Mouse (Mus musculus) kidney, adult 10 weeks (tissue): ENCODE data around the gene Rbm12b1. TPM values are rescaled to one million over a fixed set of nuclear protein-coding genes. Genes with fewer than 3 reads are reported as not detected.

Source experiments
- polyA plus RNA-seq: library from polyadenylated mRNA; stranded (reverse); fragments of 350-450 nt; fragmentation: Illumina TruSeq; extraction: RNeasy Lipid Tissue Mini Kit (QIAGEN cat#74804); gene quantifications from one replicate; pipeline ENCODE4 v1.2.3, GENCODE M21; 2014; ENCODE audit warnings: low read depth, low replicate concordance

Rbm12b1 gene
- polyA plus RNA-seq, result 15.1 TPM

DNA sequence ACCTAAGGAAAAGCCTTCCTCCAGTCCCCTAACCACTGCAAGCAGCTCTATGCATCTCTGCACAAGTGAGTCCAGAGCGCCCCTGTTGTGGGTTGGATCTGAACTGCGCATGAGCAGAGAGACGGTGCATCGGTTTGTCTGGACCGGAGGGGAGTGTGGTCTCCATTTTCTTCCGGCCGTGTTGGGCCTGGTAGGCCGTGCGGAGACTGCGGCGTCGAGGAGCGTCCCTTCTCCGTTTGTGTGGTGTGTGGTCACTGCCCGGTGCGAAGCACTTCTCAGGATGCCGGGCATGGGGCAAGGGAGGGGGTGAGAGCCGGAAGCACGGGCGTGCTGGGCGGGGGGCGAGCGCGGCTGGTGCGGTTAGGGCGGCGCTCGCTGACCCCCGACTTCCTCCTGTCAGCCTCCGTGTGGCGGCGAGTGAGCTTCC is at the start of gene Rbm12b1:
TSS of gene Rbm12b1 (plus strand) at position 124 of the 427 bp plus-strand sequence.

DNA sequence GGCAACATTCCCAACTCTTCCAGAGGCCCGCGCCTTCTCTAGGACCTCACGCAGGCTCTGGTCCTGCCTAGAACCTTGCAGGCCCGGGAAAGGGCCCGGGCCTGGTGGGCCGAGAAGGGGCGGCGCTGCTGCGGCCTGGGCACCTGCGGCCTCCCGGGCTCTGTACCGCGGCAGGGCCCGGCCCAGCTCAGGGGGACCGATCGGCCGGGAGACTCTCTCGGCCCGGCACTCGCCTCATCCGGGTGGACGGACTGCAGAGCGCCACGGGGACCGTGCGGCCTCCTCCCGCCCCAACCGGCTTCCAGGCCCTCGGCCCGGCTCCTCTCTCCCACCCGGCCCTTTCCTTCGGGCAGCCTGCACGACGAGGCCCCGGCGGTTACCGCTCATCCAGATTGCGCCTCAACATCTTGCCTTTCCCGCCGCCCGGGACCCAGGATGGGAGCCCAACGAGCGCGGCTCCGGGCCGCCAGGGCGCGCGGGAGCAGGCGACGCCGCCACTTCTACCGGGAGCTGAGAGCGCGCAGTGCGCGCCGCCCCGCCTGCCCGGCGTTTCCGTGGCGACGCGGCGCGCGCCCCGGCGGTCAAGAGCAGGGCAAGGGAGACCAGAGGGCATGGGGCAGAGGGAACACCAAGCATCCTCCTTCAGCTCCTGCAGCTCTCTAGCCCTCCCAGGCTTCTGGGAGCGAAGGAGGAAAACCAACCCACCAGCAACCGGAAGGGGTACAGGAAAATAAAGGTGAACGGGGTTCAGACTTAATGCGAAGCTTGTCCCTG is 31.4 kb downstream of the Rbm12b1 start, which contains the start of gene Fam92a:
TSS of gene Fam92a (minus strand) at position 698 of the 774 bp plus-strand sequence.

Other genes with a start within 250 kb of the Rbm12b1 start
- gene Gm10604, start 159.0 kb upstream of the Rbm12b1 start, polyA plus RNA-seq, result not detected
- 31.3 TPM for gene Rbm12b2, start 50.8 kb upstream of the Rbm12b1 start, polyA plus RNA-seq
- gene Fam92a, start 31.8 kb downstream of the Rbm12b1 start, polyA plus RNA-seq, result 82.4 TPM